Mouse (Mus musculus): ENCODE results near the gene Thrb. TPM values are rescaled to one million over a fixed set of nuclear protein-coding genes. Genes with fewer than 3 reads are reported as not detected.

Gene Thrb
- polyA plus RNA-seq, 1 experiment from 2014 or later = 7.8 TPM

GRCm38 (mm10) chr14:17904554-17904953, 244.5 kb downstream of the Thrb start:
- ATAC-seq (no peak), DNase-seq (ENCODE audit: low read depth, low spot score) (no peak)
- H3K27me3 ChIP-seq = no peaks in the 10 kb centered on the region
- in situ Hi-C loops (cut with MboI; ENCODE audit: low pct_unique_long_range_greater_than_20kb) = no loop called here
- peak; percentile 42 for TF ChIP-seq CTCF (IDR thresholded peaks at IDR 0.05)
- ChIA-PET POLR2A (interaction anchor here (1.0 kb wide), 1 partner anchor 12 kb away, joined by 4 read pairs; no protein-coding TSS in a partner anchor), CTCF (interaction anchor here (0.8 kb wide), 1 partner anchor 246 kb away, joined by 3 read pairs; no protein-coding TSS in a partner anchor)

GRCm38 (mm10) chr14:17905627-17906026, 245.6 kb downstream of the Thrb start:
- TF ChIP-seq CTCF (IDR thresholded peaks at IDR 0.05) = no peak
- no peaks in the 10 kb centered on the region for H3K27me3 ChIP-seq
- ATAC-seq (no peak), DNase-seq (ENCODE audit: low read depth, low spot score) (no peak)
- in situ Hi-C loops (cut with MboI; ENCODE audit: low pct_unique_long_range_greater_than_20kb) = no loop called here
- ChIA-PET CTCF (no interaction called here), POLR2A (no interaction called here)

- POLR2A ChIA-PET = no interaction called here
- no peak for ATAC-seq
- CTCF ChIA-PET = no interaction called here
Observed at GRCm38 (mm10) chr14:17906931-17907330, 246.9 kb downstream of the Thrb start.

GRCm38 (mm10) chr14:17911157-17911556, 251.1 kb downstream of the Thrb start:
- ChIA-PET POLR2A (no interaction called here), CTCF (interaction anchor here (1.2 kb wide), 1 partner anchor 11 kb away, joined by 3 read pairs; no protein-coding TSS in a partner anchor)
- H3K27me3 ChIP-seq = no peaks in the 10 kb centered on the region
- DNase-seq (ENCODE audit: low read depth, low spot score) (no peak), ATAC-seq (no peak)
- in situ Hi-C loops (cut with MboI; ENCODE audit: low pct_unique_long_range_greater_than_20kb) = no loop called here
- TF ChIP-seq CTCF (IDR thresholded peaks at IDR 0.05) = no peak

More at GRCm38 (mm10) chr14:17906931-17907330, 246.9 kb downstream of the Thrb start:
- no peak for DNase-seq (ENCODE audit: low read depth, low spot score)
- TF ChIP-seq CTCF (IDR thresholded peaks at IDR 0.05) = no peak
- H3K27me3 ChIP-seq = no peaks in the 10 kb centered on the region
- in situ Hi-C loops (cut with MboI; ENCODE audit: low pct_unique_long_range_greater_than_20kb) = no loop called here

GRCm38 (mm10) chr14:17912573-17913207, 252.6 kb downstream of the Thrb start:
- CTCF ChIA-PET = no interaction called here
- POLR2A ChIA-PET = no interaction called here
- in situ Hi-C loops (cut with MboI; ENCODE audit: low pct_unique_long_range_greater_than_20kb) = no loop called here
- no peak for TF ChIP-seq CTCF (IDR thresholded peaks at IDR 0.05)
- no peaks in the 10 kb centered on the region for H3K27me3 ChIP-seq
- ATAC-seq (no peak), DNase-seq (ENCODE audit: low read depth, low spot score) (no peak)

DNA sequence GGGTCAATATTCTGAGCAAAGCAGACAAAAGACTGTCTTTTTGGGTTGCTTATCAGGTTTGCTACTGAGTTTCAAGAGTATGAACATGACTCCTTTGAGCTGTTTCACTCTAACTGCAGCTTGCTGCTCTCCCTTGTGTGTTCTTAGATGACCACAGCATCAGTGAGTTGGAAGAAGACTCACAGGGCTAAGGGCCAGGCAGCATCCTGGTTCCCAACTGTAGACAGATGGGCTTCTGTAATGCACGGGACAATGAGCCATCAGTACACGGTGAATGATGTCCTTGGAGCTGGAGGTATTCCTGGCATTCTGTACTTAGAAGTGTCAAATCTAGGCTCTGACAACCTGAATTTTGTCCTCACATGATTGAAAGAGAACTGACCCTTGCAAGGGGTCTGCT, 255.5 kb downstream of the Thrb start:
- ChIA-PET CTCF (no interaction called here), POLR2A (no interaction called here)
- in situ Hi-C loops (cut with MboI; ENCODE audit: low pct_unique_long_range_greater_than_20kb) = no loop called here

GRCm38 (mm10) chr14:17916651-17917050, 256.6 kb downstream of the Thrb start:
- TF ChIP-seq CTCF (IDR thresholded peaks at IDR 0.05) = no peak
- H3K27me3 ChIP-seq = no peaks in the 10 kb centered on the region
- ChIA-PET CTCF (no interaction called here), POLR2A (interaction anchor here (1.2 kb wide), 1 partner anchor 12 kb away, joined by 4 read pairs; no protein-coding TSS in a partner anchor)
- in situ Hi-C loops (cut with MboI; ENCODE audit: low pct_unique_long_range_greater_than_20kb) = no loop called here
- no peak for ATAC-seq
- DNase-seq (ENCODE audit: low read depth, low spot score) = no peak

More for the DNA sequence above, 255.5 kb downstream of the Thrb start:
- no peaks in the 10 kb centered on the region for H3K27me3 ChIP-seq
- ATAC-seq (no peak), DNase-seq (ENCODE audit: low read depth, low spot score) (no peak)
- TF ChIP-seq CTCF (IDR thresholded peaks at IDR 0.05) = no peak

GRCm38 (mm10) chr14:17917124-17917763, 257.2 kb downstream of the Thrb start:
- TF ChIP-seq CTCF (IDR thresholded peaks at IDR 0.05) = no peak
- DNase-seq (ENCODE audit: low read depth, low spot score) (no peak), ATAC-seq (no peak)
- in situ Hi-C loops (cut with MboI; ENCODE audit: low pct_unique_long_range_greater_than_20kb) = no loop called here
- H3K27me3 ChIP-seq = no peaks in the 10 kb centered on the region
- ChIA-PET CTCF (interaction anchor here (1.1 to 1.5 kb wide), 2 partner anchors 10 to 41 kb away, joined by 3 to 4 read pairs; no protein-coding TSS in a partner anchor), POLR2A (interaction anchor here (1.2 kb wide), 2 partner anchors 12 to 258 kb away, joined by 4 read pairs; no protein-coding TSS in a partner anchor)

- in situ Hi-C loops (cut with MboI; ENCODE audit: low pct_unique_long_range_greater_than_20kb) = no loop called here
- no peak for TF ChIP-seq CTCF (IDR thresholded peaks at IDR 0.05)
- peak; percentile 76 for ATAC-seq
- H3K27me3 ChIP-seq = no peaks in the 10 kb centered on the region
- CTCF ChIA-PET = interaction anchor here (1.1 to 1.5 kb wide), 2 partner anchors 9 to 41 kb away, joined by 3 to 4 read pairs; no protein-coding TSS in a partner anchor
- POLR2A ChIA-PET = interaction anchor here (1.2 kb wide), 1 partner anchor 259 kb away, joined by 4 read pairs; no protein-coding TSS in a partner anchor
- DNase-seq (ENCODE audit: low read depth, low spot score) = no peak
Observed at GRCm38 (mm10) chr14:17917899-17918298, 257.8 kb downstream of the Thrb start.

- in situ Hi-C loops (cut with MboI; ENCODE audit: low pct_unique_long_range_greater_than_20kb) = loop anchor here (10.0 kb wide), 1 partner anchor 518 kb away; no protein-coding TSS in a partner anchor
- no peak for ATAC-seq
- no peaks in the 10 kb centered on the region for H3K27me3 ChIP-seq
- DNase-seq (ENCODE audit: low read depth, low spot score) = no peak
- TF ChIP-seq CTCF (IDR thresholded peaks at IDR 0.05) = no peak
- POLR2A ChIA-PET = no interaction called here
- CTCF ChIA-PET = interaction anchor here (2.1 kb wide), 1 partner anchor 14 kb away, joined by 8 read pairs; no protein-coding TSS in a partner anchor
Observed at GRCm38 (mm10) chr14:17922807-17923704, 263.0 kb downstream of the Thrb start.

Measured in Patski (cell line).